Mouse (Mus musculus) ES-Bruce4 (cell line): ENCODE data around the gene Thumpd2. TPM values are rescaled to one million over a fixed set of nuclear protein-coding genes. Genes with fewer than 3 reads are reported as not detected.

Experiments used
- H3K27ac ChIP-seq: 2 replicates; pipeline ENCODE4 v1.5.1; 2012; ENCODE audit warnings: low read length, inconsistent platforms; ENCODE audit not compliant: insufficient read depth
- H3K27me3 ChIP-seq: 2 replicates; pipeline ENCODE4 v1.6.1; 2012; ENCODE audit warnings: mild to moderate bottlenecking, low read length, inconsistent platforms; ENCODE audit not compliant: control insufficient read depth, poor library complexity, insufficient read depth, severe bottlenecking
- H3K36me3 ChIP-seq: 2 replicates; pipeline ENCODE4 v1.6.1; 2012; ENCODE audit warnings: inconsistent platforms, mild to moderate bottlenecking, low read length, moderate library complexity; ENCODE audit not compliant: control insufficient read depth, poor library complexity, insufficient read depth, severe bottlenecking
- H3K4me1 ChIP-seq: one replicate; pipeline ENCODE4 v1.8.1; 2011; ENCODE audit warnings: low read length; ENCODE audit not compliant: control insufficient read depth, insufficient read depth
- H3K4me3 ChIP-seq: 2 replicates; pipeline ENCODE4 v1.5.1; 2011; ENCODE audit warnings: low read depth, mild to moderate bottlenecking, low read length
- H3K9ac ChIP-seq: 2 replicates; pipeline ENCODE4 v1.6.1; 2012; ENCODE audit warnings: low read depth, mild to moderate bottlenecking, inconsistent platforms; ENCODE audit not compliant: poor library complexity, severe bottlenecking
- H3K9me3 ChIP-seq: replicated peaks from 2 replicates; pipeline ENCODE4 v1.6.1; 2012; ENCODE audit warnings: mild to moderate bottlenecking, low read length, inconsistent platforms; ENCODE audit not compliant: control insufficient read depth, poor library complexity, insufficient read depth, severe bottlenecking
- CTCF ChIP-seq: IDR thresholded peaks from one replicate; pipeline ENCODE4 v1.8.1; 2011; ENCODE audit warnings: low read depth, low read length
- EP300 ChIP-seq: IDR thresholded peaks from 2 replicates; pipeline ENCODE4 v1.6.1; 2011; ENCODE audit warnings: low read depth, low read length; ENCODE audit not compliant: insufficient read depth
- POLR2A ChIP-seq: IDR thresholded peaks from one replicate; pipeline ENCODE4 v1.8.1; 2011; ENCODE audit warnings: low read length; ENCODE audit not compliant: insufficient read depth
- polyA plus RNA-seq: library from polyadenylated mRNA; stranded (reverse); fragments of >200 nt; gene quantifications from 2 replicates; pipeline ENCODE4 v1.2.4, GENCODE M21; 2011; ENCODE audit warnings: low read depth; ENCODE audit not compliant: missing spikeins, insufficient read depth, insufficient read length

Thumpd2 gene
- polyA plus RNA-seq, 1 experiment, result 12.2 TPM

DNA sequence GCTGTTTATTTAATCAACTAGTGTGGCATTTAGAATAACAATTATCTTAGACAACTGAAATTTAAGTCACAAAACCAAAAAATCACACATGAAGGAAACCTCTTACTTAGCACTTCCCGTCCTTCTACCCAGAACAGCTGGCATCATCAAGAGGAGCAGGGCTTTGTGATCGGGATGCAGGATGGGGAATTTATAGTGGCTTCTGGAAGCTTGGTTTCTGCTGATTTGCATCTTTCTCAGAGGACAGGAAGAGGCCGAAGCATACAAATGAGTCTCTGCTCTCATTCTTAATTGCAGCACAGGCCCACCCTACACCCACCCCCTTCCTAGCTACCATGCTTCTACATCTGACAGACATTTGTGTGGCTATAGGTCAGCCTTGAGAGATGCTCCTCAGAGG, 20.5 kb downstream of the Thumpd2 start:
- Histone ChIP-seq H3K4me3 (no peak overlapping the region), H3K27me3 (no peaks in the 10 kb centered on the region), H3K9ac (no peak overlapping the region), H3K27ac (no peak overlapping the region), H3K36me3 (peaks cover 7% of the 10 kb centered on the region; the same call in 1 of the 2 replicates), H3K9me3 (no peaks in the 10 kb centered on the region), H3K4me1 (no peaks in the 10 kb centered on the region)
- TF ChIP-seq EP300, result no peak
- TF ChIP-seq CTCF, result no peak
- TF ChIP-seq POLR2A, result no peak

DNA sequence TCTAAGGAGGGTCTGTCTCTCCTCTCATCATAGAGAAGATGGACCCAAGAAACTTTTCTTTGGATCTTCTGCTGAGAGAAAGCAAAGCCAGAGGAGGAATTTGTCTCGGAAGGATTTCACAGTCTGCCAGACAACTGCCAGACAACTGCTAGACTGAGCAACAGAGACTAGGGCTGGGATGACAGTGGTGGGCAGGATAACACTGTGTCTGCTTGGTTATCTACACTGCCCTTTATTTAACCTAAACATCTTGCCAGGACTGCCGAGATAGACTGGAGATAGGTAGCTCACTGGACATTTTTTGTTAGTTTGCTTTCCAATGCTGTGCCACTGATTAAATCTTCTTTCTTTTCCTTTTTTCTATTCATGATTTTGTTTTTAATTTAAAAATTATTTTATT, 23.2 kb downstream of the Thumpd2 start:
- H3K27me3 ChIP-seq, result no peaks in the 10 kb centered on the region
- TF ChIP-seq CTCF (no peak), POLR2A (no peak), EP300 (no peak)
- H3K9ac ChIP-seq, result no peak overlapping the region
- H3K9me3 ChIP-seq, result no peaks in the 10 kb centered on the region
- H3K36me3 ChIP-seq, result peaks cover 17% of the 10 kb centered on the region
- no peaks in the 10 kb centered on the region for H3K4me1 ChIP-seq
- no peak overlapping the region for H3K4me3 ChIP-seq
- H3K27ac ChIP-seq, result no peak overlapping the region

DNA sequence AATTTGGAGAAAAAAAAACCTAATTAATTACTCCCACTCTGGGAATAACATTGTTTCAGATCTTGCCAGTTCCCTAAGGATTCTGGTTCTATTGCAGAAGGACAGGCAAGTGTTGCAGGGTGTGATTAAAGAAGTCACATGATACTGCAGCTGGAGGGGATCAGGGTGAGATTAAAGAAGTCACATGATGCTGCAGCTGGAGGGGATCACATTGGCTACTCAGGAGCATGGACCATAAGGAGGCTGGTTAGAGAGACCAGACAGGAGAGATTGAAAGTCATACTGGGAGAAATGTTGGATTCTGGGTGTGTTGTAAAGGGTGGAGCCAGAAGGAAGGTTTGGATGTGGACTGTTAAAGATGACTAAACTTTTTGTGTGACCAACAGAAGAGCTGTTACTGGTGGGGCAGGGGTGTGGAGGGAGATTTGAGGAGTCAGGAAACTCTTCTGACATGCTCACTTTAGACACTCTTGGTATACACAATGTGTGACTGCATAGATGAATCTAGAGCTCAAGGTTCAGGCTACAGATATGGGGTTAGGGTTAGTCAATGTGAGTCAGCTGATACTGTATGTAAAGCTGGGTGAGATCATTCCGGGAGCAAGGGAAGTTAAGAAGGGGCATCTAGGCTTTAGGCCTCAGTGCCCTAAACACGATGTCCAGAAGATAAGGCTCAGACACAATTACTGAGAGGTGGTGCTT, 26.0 kb downstream of the Thumpd2 start:
- Histone ChIP-seq H3K4me3 (no peak overlapping the region), H3K27ac (no peak overlapping the region), H3K36me3 (peaks cover 17% of the 10 kb centered on the region), H3K9ac (no peak overlapping the region), H3K27me3 (no peaks in the 10 kb centered on the region), H3K9me3 (no peaks in the 10 kb centered on the region), H3K4me1 (no peaks in the 10 kb centered on the region)
- no peak for TF ChIP-seq CTCF
- no peak for TF ChIP-seq POLR2A
- no peak for TF ChIP-seq EP300

DNA sequence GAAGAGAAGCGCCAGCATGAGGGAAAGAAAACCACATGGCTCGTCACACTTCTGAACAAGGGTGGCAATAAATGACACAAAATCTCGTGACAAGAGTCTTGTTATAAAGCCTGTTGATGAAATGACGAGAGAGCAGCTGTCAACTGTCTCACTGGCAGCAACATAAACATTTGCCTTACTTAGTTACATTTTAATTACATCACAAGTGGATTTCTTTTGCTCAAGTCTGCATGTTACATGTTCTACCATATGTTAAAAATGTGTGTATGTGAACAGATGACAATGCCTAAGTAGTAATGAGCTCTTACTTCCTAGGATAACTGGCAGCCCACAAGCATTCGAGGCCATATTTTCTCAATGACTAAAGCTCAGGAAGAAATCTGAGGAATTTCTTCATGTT, 29.5 kb downstream of the Thumpd2 start:
- H3K36me3 ChIP-seq, result peaks cover 12% of the 10 kb centered on the region
- H3K9ac ChIP-seq, result no peak overlapping the region

DNA sequence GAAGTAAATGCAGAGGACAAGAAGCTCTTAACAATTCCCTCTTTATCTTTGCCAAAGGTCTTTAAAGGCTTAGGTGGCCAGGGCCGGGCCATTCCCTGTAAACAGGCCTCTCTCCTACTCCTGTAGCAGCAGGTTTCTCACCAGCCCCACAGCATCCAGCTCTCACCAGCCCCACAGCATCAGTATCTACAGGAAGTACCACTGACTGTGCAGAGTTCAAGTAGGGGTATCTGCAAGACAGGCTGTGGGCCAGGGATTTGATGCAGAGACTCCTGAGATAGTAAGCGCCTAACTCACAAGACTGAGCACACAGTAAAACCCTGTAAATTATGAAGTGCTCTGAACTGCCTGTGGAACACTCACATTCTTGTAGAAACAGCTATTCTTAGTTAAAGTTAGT, 31.9 kb downstream of the Thumpd2 start:
- peaks cover 5% of the 10 kb centered on the region for H3K36me3 ChIP-seq
- H3K9ac ChIP-seq, result no peak overlapping the region
- TF ChIP-seq EP300, result no peak
- no peak for TF ChIP-seq CTCF
- TF ChIP-seq POLR2A, result no peak
- no peaks in the 10 kb centered on the region for H3K9me3 ChIP-seq
- no peaks in the 10 kb centered on the region; the same call in 1 of the 2 replicates for H3K27me3 ChIP-seq
- no peak overlapping the region for H3K27ac ChIP-seq
- H3K4me1 ChIP-seq, result no peaks in the 10 kb centered on the region
- no peak overlapping the region for H3K4me3 ChIP-seq

More for the DNA sequence above, 29.5 kb downstream of the Thumpd2 start:
- H3K9me3 ChIP-seq, result no peaks in the 10 kb centered on the region
- TF ChIP-seq EP300 (no peak), POLR2A (no peak), CTCF (no peak)
- H3K27me3 ChIP-seq, result no peaks in the 10 kb centered on the region; the same call in 1 of the 2 replicates
- H3K27ac ChIP-seq, result no peak overlapping the region
- H3K4me1 ChIP-seq, result no peaks in the 10 kb centered on the region
- H3K4me3 ChIP-seq, result no peak overlapping the region

DNA sequence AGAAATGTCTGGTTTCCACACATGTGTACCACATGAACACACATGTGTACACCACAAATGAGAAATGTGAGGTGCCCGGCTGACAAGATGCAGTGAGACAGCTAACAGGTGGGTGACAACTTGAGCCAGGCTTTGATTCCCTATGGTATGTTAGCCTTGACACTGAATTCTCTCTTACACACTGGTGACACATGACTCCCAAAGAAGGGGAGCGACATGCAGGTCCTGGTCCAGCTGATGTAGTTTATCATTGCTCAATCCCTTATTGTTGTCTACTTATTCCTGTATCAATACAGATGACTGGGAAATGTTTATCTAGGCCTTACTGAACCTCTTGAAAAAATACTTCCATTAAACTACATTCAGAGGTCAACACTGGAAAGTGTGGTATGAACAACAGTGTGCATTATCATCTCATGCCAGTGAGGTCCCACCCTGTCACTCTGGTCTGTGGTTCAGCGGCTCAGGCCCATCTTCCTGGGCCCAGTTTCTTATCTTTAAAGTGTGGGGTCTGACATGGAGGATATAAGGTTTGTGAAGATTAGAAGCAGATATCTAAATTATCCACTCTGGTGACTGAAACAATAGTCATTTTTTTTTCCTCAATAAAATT, 32.9 kb downstream of the Thumpd2 start:
- no peaks in the 10 kb centered on the region; the same call in none of the 2 replicates for H3K36me3 ChIP-seq
- H3K27me3 ChIP-seq, result no peaks in the 10 kb centered on the region; the same call in 1 of the 2 replicates
- TF ChIP-seq EP300, result no peak
- no peak for TF ChIP-seq CTCF
- no peak for TF ChIP-seq POLR2A
- H3K4me3 ChIP-seq, result no peak overlapping the region
- H3K9me3 ChIP-seq, result no peaks in the 10 kb centered on the region
- no peak overlapping the region for H3K27ac ChIP-seq
- no peak overlapping the region for H3K9ac ChIP-seq
- no peaks in the 10 kb centered on the region for H3K4me1 ChIP-seq
